Mouse (Mus musculus) hindbrain, embryonic 16.5 days (tissue): ENCODE measurements around the gene Ppp1r9b. TPM values are rescaled to one million over a fixed set of nuclear protein-coding genes. Genes with fewer than 3 reads are reported as not detected.
A peak's percentile ranks its signal among the peaks of the same experiment; 100 is the strongest.

Experiments used
- ATAC-seq: fragments of 200-750 bp; cut with Nextera tagmentation; 2 replicates; pipeline ENCODE4 v1.8.0; 2017; ENCODE audit warnings: moderate TSS enrichment, moderate library complexity
- H3K27ac ChIP-seq: fragments of 300-500 bp; sonication (generic); 2 replicates; pipeline ENCODE4 v1.5.1; 2014; ENCODE audit warnings: low read depth, mild to moderate bottlenecking, control low read depth, low read length, moderate library complexity
- H3K27me3 ChIP-seq: fragments of 300-500 bp; sonication (generic); replicated peaks from 2 replicates; pipeline ENCODE4 v1.6.1; 2014; ENCODE audit warnings: low read length; ENCODE audit not compliant: control insufficient read depth, insufficient read depth
- H3K36me3 ChIP-seq: fragments of 300-500 bp; sonication (generic); 2 replicates; pipeline ENCODE4 v1.6.1; 2014; ENCODE audit warnings: mild to moderate bottlenecking, low read length, moderate library complexity, mixed read lengths; ENCODE audit not compliant: control insufficient read depth, insufficient read depth
- H3K4me1 ChIP-seq: fragments of 300-500 bp; sonication (generic); 2 replicates; pipeline ENCODE4 v1.6.1; 2014; ENCODE audit warnings: low read depth, low read length; ENCODE audit not compliant: control insufficient read depth, insufficient read depth
- H3K4me2 ChIP-seq: fragments of 300-500 bp; sonication (generic); 2 replicates; pipeline ENCODE4 v1.6.1; 2014; ENCODE audit warnings: mild to moderate bottlenecking, low read length, control low read depth, moderate library complexity
- H3K4me3 ChIP-seq: fragments of 300-500 bp; sonication (generic); 2 replicates; pipeline ENCODE4 v1.5.1; 2014; ENCODE audit warnings: mild to moderate bottlenecking, low read length, control low read depth, moderate library complexity
- H3K9ac ChIP-seq: fragments of 300-500 bp; sonication (generic); 2 replicates; pipeline ENCODE4 v1.6.1; 2014; ENCODE audit warnings: low read depth, mild to moderate bottlenecking, control low read depth, low read length, moderate library complexity
- H3K9me3 ChIP-seq: fragments of 300-500 bp; sonication (generic); 2 replicates; pipeline ENCODE4 v1.6.1; 2014; ENCODE audit warnings: mild to moderate bottlenecking, low read length, moderate library complexity; ENCODE audit not compliant: control insufficient read depth
- whole genome bisulfite sequencing: fragments of 180-500 bp; shearing (Covaris S2); extraction: QIAGEN DNeasy Blood & Tissue Kit; methylation state at CpG from one replicate; pipeline ENCODE4 v1.1.7; 2014; 5-methylcytosine and 5-hydroxymethylcytosine counted together
- polyA plus RNA-seq: library from polyadenylated mRNA; unstranded; fragments of >200 nt; fragmentation: Nextera tagmentation; extraction: Ambion mirVana; gene quantifications from 2 replicates; pipeline ENCODE4 v1.2.1, GENCODE M21; 2015

Gene Ppp1r9b
- polyA plus RNA-seq, 1 experiment from 2014 or later, result 17.8 TPM

DNA sequence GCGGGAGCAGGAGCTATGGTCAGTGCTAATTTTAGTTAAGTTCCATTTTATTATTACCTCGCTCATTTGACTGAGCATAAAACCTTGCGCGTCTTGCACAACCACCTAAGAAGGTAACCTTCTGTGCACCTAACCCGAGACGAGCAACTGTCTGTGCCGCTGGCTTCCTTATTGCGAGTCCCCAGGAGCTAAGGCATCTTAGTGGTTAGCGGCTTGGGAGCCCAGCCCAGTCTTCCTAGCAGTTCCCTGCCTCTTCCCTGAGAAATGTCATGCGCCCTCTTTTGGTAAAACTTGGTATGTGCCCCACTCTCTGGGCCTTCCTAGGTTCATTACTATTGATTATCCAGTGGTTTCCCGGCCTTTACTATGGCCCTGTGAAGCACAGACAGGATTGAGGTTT lies 51.3 kb downstream of the Ppp1r9b start:
- no peaks in the 10 kb centered on the region for H3K27me3 ChIP-seq
- no peaks in the 10 kb centered on the region for H3K9me3 ChIP-seq
- peak overlapping the region; percentile 89 for H3K4me2 ChIP-seq
- peak overlapping the region; percentile 82 for H3K4me3 ChIP-seq
- H3K36me3 ChIP-seq, result no peaks in the 10 kb centered on the region
- H3K4me1 ChIP-seq, result peaks cover 18% of the 10 kb centered on the region
- 1% methylated on average over 11 of the region's 11 CpGs for WGBS
- H3K9ac ChIP-seq, result peak overlapping the region; percentile 24
- H3K27ac ChIP-seq, result peak overlapping the region; percentile 70
- ATAC-seq, result no peak

DNA sequence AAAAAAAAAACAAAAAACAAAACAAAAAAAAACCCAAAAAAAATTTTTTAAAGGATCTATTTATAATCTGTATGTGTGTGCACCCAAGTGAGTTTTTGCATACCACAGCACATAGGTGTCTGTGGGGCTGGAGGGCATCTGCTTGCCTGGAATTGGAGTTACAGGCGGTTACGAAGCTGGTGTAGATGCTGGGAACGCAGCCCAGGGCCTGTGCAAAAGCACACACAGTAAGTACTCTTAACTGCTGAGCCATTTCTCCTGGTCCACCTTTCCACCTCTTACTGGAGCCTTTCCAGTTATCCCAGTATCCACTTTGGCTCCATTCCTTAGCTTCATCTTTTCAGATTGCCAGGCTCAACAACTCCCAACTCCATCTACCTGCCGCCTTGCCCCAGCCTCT lies 52.2 kb downstream of the Ppp1r9b start:
- no peak for ATAC-seq
- Histone ChIP-seq H3K4me2 (no peak overlapping the region), H3K36me3 (no peaks in the 10 kb centered on the region), H3K4me1 (peaks cover 17% of the 10 kb centered on the region), H3K4me3 (no peak overlapping the region), H3K27ac (no peak overlapping the region), H3K27me3 (no peaks in the 10 kb centered on the region), H3K9ac (no peak overlapping the region), H3K9me3 (no peaks in the 10 kb centered on the region)
- 94% methylated on average over 4 of the region's 4 CpGs for WGBS

DNA sequence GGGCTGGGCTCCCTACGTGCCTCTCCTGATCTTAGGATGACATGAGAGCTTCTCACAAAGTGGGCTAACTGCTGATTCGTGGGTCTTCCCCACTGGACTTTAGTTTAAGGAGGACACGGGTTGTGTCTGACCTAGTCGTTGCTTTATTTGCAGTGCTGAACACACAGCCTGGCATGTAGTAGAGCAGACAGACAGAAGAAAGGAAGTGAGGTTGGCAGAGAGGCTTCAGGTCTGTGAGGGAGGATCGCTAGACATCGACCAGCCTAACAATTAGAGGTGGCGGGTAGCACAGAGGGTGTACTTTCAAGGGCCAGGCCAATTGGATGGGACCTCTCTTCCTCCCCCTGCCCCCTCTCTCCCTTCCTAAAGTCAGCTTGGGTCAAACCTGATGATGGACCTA lies 52.8 kb downstream of the Ppp1r9b start:
- Histone ChIP-seq H3K36me3 (no peaks in the 10 kb centered on the region), H3K4me2 (no peak overlapping the region), H3K9me3 (no peaks in the 10 kb centered on the region), H3K27me3 (no peaks in the 10 kb centered on the region), H3K4me3 (no peak overlapping the region), H3K27ac (no peak overlapping the region), H3K9ac (no peak overlapping the region), H3K4me1 (peaks cover 17% of the 10 kb centered on the region)
- WGBS, result 55% methylated on average over 7 of the region's 7 CpGs
- ATAC-seq, result no peak

DNA sequence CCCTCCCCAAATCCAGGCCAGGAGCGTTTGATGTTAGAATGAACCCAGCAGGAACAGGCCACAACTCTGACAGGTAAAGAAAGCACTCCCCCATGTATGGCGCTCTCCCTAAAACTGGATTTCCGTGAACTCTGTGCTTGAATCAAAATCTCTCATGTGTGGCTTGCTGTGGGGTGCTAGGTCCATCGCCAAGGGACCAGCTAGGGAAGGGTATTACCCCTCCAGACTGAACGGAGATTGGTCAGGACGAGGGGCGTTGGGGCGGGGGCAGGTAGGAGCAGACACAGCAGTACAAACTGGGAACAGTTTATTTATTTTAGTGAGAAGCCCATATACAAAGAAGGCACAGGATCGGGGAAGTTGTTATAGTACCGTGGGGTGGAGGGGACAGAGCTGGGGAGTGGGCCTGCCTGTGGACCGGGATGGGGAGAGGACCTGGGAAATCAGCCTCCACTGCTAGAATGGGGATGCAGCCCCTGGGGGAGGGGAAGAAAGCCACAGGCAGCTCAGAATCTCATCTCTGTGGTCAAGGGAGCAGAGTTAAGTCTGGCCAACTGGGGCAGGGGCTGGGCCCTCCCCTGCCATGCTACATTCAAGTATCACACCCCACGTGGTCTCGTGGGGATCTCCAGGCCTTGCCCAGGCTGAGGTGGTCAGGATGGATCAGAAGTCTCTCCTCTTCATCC lies 53.5 kb downstream of the Ppp1r9b start:
- no peak overlapping the region for H3K4me3 ChIP-seq
- H3K36me3 ChIP-seq, result no peaks in the 10 kb centered on the region
- H3K4me2 ChIP-seq, result no peak overlapping the region
- no peak overlapping the region for H3K27ac ChIP-seq
- H3K4me1 ChIP-seq, result peaks cover 17% of the 10 kb centered on the region
- no peak for ATAC-seq
- H3K9me3 ChIP-seq, result no peaks in the 10 kb centered on the region
- no peaks in the 10 kb centered on the region for H3K27me3 ChIP-seq
- 58% methylated on average over 13 of the region's 13 CpGs for WGBS
- H3K9ac ChIP-seq, result no peak overlapping the region

DNA sequence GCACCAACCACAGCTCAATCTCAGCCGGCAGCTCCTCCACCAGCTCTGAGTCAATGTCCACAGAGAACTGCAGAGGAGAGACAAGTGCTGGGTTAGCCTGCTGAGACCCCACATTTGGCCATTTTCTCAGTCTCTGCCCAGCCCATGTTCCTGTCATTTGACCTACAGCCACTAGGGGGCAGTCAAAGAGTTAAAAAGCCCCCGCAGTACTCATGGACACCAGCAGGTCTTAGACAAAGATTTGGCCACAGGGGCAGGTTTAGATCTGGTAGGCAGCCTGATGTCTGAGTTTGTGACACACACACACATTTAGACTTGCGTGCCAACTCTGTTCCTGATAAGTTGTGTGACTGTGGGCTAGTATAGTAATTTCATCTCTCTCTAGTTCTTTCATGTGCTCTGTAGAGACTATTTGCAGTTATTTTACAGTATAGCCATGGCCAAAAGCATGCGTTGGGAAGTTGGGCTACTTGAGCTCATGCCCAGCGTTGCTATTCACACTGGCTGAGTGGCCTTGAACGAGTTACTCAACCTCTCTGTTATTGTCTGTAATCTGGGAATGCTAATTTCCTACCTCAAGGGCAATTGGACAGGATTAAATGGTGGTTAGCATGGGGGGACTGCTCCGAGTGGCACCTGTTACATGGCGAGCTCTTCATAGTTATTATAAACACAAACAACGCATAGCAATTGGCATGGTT lies 56.3 kb downstream of the Ppp1r9b start:
- Histone ChIP-seq H3K27me3 (no peaks in the 10 kb centered on the region), H3K4me2 (no peak overlapping the region), H3K27ac (no peak overlapping the region), H3K9ac (no peak overlapping the region), H3K9me3 (no peaks in the 10 kb centered on the region), H3K4me1 (no peaks in the 10 kb centered on the region), H3K36me3 (peaks cover 3% of the 10 kb centered on the region; the same call in 1 of the 2 replicates), H3K4me3 (no peak overlapping the region)
- 54% methylated on average over 9 of the region's 9 CpGs for WGBS
- peak; percentile 50; the same call in 1 of the 2 replicates for ATAC-seq

DNA sequence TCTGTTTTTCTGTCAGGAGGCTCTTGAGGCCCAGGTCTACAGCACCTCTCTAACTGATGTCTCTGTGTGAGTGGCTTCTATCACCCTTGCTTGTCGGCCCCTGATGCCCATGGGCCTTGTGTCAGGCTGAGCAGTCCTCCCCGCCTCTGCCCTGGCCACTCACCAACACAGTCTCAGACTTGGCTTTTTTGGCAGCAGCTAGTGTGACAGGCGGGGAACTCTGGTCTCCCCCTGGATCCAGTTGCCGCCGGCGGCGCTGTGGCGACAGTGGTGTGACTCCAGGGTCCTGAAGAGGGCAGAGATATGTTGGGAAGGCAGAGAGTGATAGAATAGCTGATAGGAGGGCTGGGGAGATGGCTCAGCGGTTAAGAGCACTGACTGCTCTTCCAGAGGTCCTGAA lies 62.2 kb downstream of the Ppp1r9b start:
- Histone ChIP-seq H3K9me3 (no peaks in the 10 kb centered on the region), H3K9ac (no peak overlapping the region), H3K4me3 (no peak overlapping the region), H3K36me3 (peaks cover 8% of the 10 kb centered on the region), H3K27ac (no peak overlapping the region), H3K4me1 (no peaks in the 10 kb centered on the region), H3K27me3 (no peaks in the 10 kb centered on the region), H3K4me2 (no peak overlapping the region)
- no peak for ATAC-seq
- 76% methylated on average over 9 of the region's 9 CpGs for WGBS

Other genes with a start within 250 kb of the Ppp1r9b start
- gene Cdc34b, start 249.3 kb upstream of the Ppp1r9b start, polyA plus RNA-seq, result 0.26 TPM in 1 of 2 replicates, not detected in the other
- gene Tmem92, start 208.3 kb upstream of the Ppp1r9b start, polyA plus RNA-seq, result not detected in 2 replicates
- gene Col1a1, start 54.8 kb upstream of the Ppp1r9b start, polyA plus RNA-seq, result 105 and 275 TPM in 2 replicates
- not detected in 2 replicates for gene Hils1, start 23.4 kb upstream of the Ppp1r9b start, polyA plus RNA-seq
- gene Sgca, start 14.7 kb upstream of the Ppp1r9b start, polyA plus RNA-seq, result 0.24 and 1.3 TPM in 2 replicates
- gene Samd14, start 18.8 kb downstream of the Ppp1r9b start, polyA plus RNA-seq, result 160 and 181 TPM in 2 replicates
- 34.6 and 42.1 TPM in 2 replicates for gene Pdk2, start 50.3 kb downstream of the Ppp1r9b start, polyA plus RNA-seq
- 16.7 and 19.3 TPM in 2 replicates for gene Itga3, start 85.8 kb downstream of the Ppp1r9b start, polyA plus RNA-seq
- gene Dlx3, start 129.1 kb downstream of the Ppp1r9b start, polyA plus RNA-seq, result 0.19 and 0.32 TPM in 2 replicates
- not detected in 2 replicates for gene Dlx4, start 155.2 kb downstream of the Ppp1r9b start, polyA plus RNA-seq